Mouse (Mus musculus): ENCODE data around the gene Bcl11b. TPM values are rescaled to one million over a fixed set of nuclear protein-coding genes. Genes with fewer than 3 reads are reported as not detected.
A peak's percentile ranks its signal among the peaks of the same experiment; 100 is the strongest.

Bcl11b gene
- polyA plus RNA-seq, 1 experiment from 2014 or later: 3.8 TPM

DNA sequence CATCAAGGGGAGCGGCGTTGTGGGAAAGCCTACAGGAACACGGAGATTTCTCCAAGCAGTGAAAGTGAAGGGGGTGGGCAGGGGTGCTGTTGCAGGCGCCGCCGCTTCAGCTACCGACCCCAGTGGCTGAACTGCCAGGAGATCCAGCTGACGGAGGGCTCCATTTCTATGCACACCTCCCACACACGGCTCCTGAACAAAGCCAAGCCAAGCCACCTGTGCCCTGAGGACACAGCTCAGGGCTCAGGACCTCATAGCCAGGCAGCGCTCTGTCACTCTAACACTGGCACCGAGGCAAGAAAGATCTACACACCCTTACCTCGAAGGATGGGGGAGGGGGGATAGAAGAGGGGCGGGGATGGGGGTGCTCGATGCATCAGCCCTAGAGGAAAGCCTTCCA is 25.3 kb downstream of the Bcl11b start:
- H3K4me1 ChIP-seq: peaks cover 85% of the 10 kb centered on the region
- ATAC-seq (replicated peaks; ENCODE audit: low FRiP score): no peak
- H3K4me3 ChIP-seq (replicated peaks): peak overlapping the region; percentile 21; the same call in 1 of the 2 replicates
- H3K4me2 ChIP-seq: peak overlapping the region; percentile 56
- no peaks in the 10 kb centered on the region; the same call in 1 of the 2 replicates for H3K27me3 ChIP-seq
- WGBS: 10% methylated on average over 14 of the region's 14 CpGs
- no peaks in the 10 kb centered on the region for H3K9me3 ChIP-seq (replicated peaks)
- peak overlapping the region; percentile 25; the same call in 1 of the 2 replicates for H3K27ac ChIP-seq
- no peaks in the 10 kb centered on the region for H3K36me3 ChIP-seq
- H3K9ac ChIP-seq: 0 out of 2 replicates have a peak overlapping the region, but pooled peaks have one; percentile 14

- Histone ChIP-seq H3K9me3 (replicated peaks) (no peaks in the 10 kb centered on the region), H3K4me3 (replicated peaks) (peak overlapping the region; percentile 21; the same call in 1 of the 2 replicates), H3K27me3 (no peaks in the 10 kb centered on the region; the same call in 1 of the 2 replicates), H3K9ac (no peak overlapping the region), H3K4me2 (peak overlapping the region; percentile 56), H3K36me3 (no peaks in the 10 kb centered on the region), H3K4me1 (peaks cover 90% of the 10 kb centered on the region), H3K27ac (no peak overlapping the region)
- no peak for ATAC-seq (replicated peaks; ENCODE audit: low FRiP score)
- WGBS: 13% methylated on average over 9 of the region's 9 CpGs
These were observed 25.9 kb downstream of the Bcl11b start for GRCm38 (mm10) chr12:107977534-107977933.

- no peak for ATAC-seq (replicated peaks; ENCODE audit: low FRiP score)
- Histone ChIP-seq H3K9ac (no peak overlapping the region), H3K4me1 (peaks cover 89% of the 10 kb centered on the region), H3K4me2 (peak overlapping the region; percentile 56), H3K27ac (no peak overlapping the region), H3K9me3 (replicated peaks) (no peaks in the 10 kb centered on the region), H3K27me3 (no peaks in the 10 kb centered on the region; the same call in 1 of the 2 replicates), H3K4me3 (replicated peaks) (no peak overlapping the region; the same call in 1 of the 2 replicates), H3K36me3 (no peaks in the 10 kb centered on the region)
- 28% methylated on average over 8 of the region's 8 CpGs for WGBS
These were observed 26.3 kb downstream of the Bcl11b start for GRCm38 (mm10) chr12:107977086-107977485.

DNA sequence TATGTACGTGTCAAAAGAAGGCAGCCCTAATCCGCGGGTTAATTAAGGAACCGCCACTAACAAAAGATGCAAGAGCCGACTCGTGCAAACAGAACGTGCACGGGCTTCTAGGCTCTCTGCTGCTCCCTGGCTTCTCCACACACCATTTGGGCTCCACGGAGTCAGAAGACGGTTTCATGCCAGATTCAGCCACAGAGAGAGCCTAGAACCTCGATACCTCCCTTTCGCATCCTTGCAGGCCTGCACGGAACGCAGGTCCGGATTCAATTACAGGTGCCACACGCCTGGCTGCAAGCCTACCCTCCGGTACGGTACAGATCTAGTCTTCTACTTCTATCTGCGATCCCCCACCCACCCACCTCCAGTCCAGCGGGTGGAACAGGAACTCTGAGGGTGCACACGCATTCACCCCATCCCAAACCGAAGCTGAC is 26.8 kb downstream of the Bcl11b start:
- no peak overlapping the region for H3K27ac ChIP-seq
- no peak overlapping the region for H3K9ac ChIP-seq
- WGBS: 12% methylated on average over 22 of the region's 22 CpGs
- H3K4me3 ChIP-seq (replicated peaks): peak overlapping the region; percentile 29
- peaks cover 86% of the 10 kb centered on the region for H3K4me1 ChIP-seq
- no peak for ATAC-seq (replicated peaks; ENCODE audit: low FRiP score)
- H3K4me2 ChIP-seq: peak overlapping the region; percentile 56
- no peaks in the 10 kb centered on the region for H3K36me3 ChIP-seq
- no peaks in the 10 kb centered on the region; the same call in 1 of the 2 replicates for H3K27me3 ChIP-seq
- H3K9me3 ChIP-seq (replicated peaks): no peaks in the 10 kb centered on the region

DNA sequence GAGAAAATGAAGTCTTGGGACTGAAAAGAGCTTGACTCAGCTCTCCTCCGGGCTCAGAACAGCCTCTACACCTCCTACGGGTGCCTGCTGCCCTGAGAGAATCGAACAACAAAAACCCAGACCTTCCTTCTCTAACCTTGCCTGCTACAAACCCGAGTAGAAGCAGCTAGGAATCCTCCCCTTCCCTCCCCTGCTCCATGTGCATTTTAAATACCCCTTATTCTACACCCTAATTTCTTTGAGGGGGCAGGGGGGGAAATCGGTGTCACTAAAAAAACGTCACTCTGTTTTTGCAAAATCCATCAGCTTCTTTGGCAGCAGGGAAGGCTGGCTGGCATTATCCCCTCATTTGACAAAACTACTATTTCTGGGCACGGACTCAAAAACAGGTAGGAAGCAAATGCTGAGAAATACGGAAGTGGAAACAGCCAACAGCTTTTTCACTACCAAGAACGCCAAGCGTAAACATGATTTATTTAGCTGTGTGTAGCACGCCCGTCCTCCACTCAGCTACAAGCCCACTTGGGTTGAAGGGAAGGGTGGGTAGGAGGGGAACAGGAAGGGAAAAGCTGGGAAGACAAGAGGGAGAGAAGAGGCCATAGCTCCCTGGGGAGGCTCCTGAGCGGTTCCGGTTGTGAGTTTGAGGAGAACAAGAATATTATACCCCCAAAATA is 27.4 kb downstream of the Bcl11b start:
- ATAC-seq (replicated peaks; ENCODE audit: low FRiP score): no peak
- WGBS: 14% methylated on average over 14 of the region's 14 CpGs
- Histone ChIP-seq H3K9me3 (replicated peaks) (no peaks in the 10 kb centered on the region), H3K4me2 (peak overlapping the region; percentile 56), H3K9ac (no peak overlapping the region), H3K27ac (no peak overlapping the region), H3K4me1 (peaks cover 84% of the 10 kb centered on the region), H3K27me3 (no peaks in the 10 kb centered on the region; the same call in 1 of the 2 replicates), H3K4me3 (replicated peaks) (peak overlapping the region; percentile 29), H3K36me3 (no peaks in the 10 kb centered on the region)

GRCm38 (mm10) chr12:107975479-107975896 is 27.9 kb downstream of the Bcl11b start:
- Histone ChIP-seq H3K9ac (no peak overlapping the region), H3K4me2 (no peak overlapping the region), H3K9me3 (replicated peaks) (no peaks in the 10 kb centered on the region), H3K4me1 (peaks cover 79% of the 10 kb centered on the region), H3K27me3 (no peaks in the 10 kb centered on the region; the same call in 1 of the 2 replicates), H3K27ac (no peak overlapping the region), H3K4me3 (replicated peaks) (no peak overlapping the region), H3K36me3 (no peaks in the 10 kb centered on the region)
- 74% methylated on average over 10 of the region's 10 CpGs for WGBS
- ATAC-seq (replicated peaks; ENCODE audit: low FRiP score): no peak

- ATAC-seq (replicated peaks; ENCODE audit: low FRiP score): no peak
- Histone ChIP-seq H3K4me3 (replicated peaks) (no peak overlapping the region), H3K27me3 (no peaks in the 10 kb centered on the region; the same call in 1 of the 2 replicates), H3K27ac (no peak overlapping the region), H3K4me1 (peaks cover 75% of the 10 kb centered on the region), H3K9me3 (replicated peaks) (no peaks in the 10 kb centered on the region), H3K9ac (no peak overlapping the region), H3K4me2 (no peak overlapping the region), H3K36me3 (no peaks in the 10 kb centered on the region)
- 85% methylated on average over 11 of the region's 11 CpGs for WGBS
These were observed 28.9 kb downstream of the Bcl11b start for GRCm38 (mm10) chr12:107974504-107974903.

DNA sequence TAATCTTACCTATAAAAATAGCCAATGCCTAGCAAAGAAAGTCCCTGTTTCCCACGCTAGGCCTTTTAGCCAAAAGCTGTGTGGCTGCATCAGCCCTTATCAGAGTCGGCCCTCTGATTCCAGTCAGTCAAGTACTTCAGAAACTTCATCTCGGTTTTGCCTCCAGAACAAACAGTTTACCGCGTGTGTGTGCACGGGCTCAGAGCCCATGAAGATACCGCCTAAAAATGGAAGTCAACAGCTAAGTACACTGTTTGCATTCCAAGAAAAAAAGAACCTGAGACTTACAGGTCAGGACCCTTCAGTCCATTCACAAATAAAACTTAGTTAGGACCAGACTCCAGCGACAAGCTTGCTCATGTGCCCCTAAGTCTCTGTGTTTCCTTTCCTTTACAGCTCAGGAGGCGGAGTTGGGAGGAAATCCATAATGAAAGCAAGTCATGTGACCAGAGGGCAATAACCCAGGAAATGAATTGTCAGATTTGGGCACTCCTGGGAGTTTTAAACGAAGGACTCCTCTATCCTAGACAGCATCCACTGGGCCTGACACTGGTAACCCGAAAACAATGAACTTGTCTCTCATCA is 29.8 kb downstream of the Bcl11b start:
- H3K9ac ChIP-seq: no peak overlapping the region
- no peaks in the 10 kb centered on the region for H3K9me3 ChIP-seq (replicated peaks)
- no peak overlapping the region; the same call in 1 of the 2 replicates for H3K4me2 ChIP-seq
- WGBS: 38% methylated on average over 11 of the region's 11 CpGs
- peaks cover 73% of the 10 kb centered on the region for H3K4me1 ChIP-seq
- H3K27me3 ChIP-seq: no peaks in the 10 kb centered on the region; the same call in 1 of the 2 replicates
- ATAC-seq (replicated peaks; ENCODE audit: low FRiP score): no peak
- H3K27ac ChIP-seq: peak overlapping the region; percentile 5; the same call in 1 of the 2 replicates
- no peaks in the 10 kb centered on the region for H3K36me3 ChIP-seq
- H3K4me3 ChIP-seq (replicated peaks): no peak overlapping the region

GRCm38 (mm10) chr12:107971081-107971780 is 32.2 kb downstream of the Bcl11b start:
- no peak for ATAC-seq (replicated peaks; ENCODE audit: low FRiP score)

GRCm38 (mm10) chr12:107970637-107971036 is 32.8 kb downstream of the Bcl11b start:
- H3K4me1 ChIP-seq: peaks cover 51% of the 10 kb centered on the region
- H3K9me3 ChIP-seq (replicated peaks): no peaks in the 10 kb centered on the region
- H3K27ac ChIP-seq: no peak overlapping the region
- no peak overlapping the region for H3K4me3 ChIP-seq (replicated peaks)
- H3K4me2 ChIP-seq: no peak overlapping the region
- H3K27me3 ChIP-seq: no peaks in the 10 kb centered on the region
- 56% methylated on average over 12 of the region's 12 CpGs for WGBS
- H3K36me3 ChIP-seq: no peaks in the 10 kb centered on the region
- no peak overlapping the region for H3K9ac ChIP-seq
- ATAC-seq (replicated peaks; ENCODE audit: low FRiP score): no peak

More at GRCm38 (mm10) chr12:107971081-107971780, 32.2 kb downstream of the Bcl11b start:
- peaks cover 53% of the 10 kb centered on the region for H3K4me1 ChIP-seq
- H3K9me3 ChIP-seq (replicated peaks): no peaks in the 10 kb centered on the region
- H3K27me3 ChIP-seq: no peaks in the 10 kb centered on the region
- no peaks in the 10 kb centered on the region for H3K36me3 ChIP-seq
- WGBS: 71% methylated on average over 12 of the region's 12 CpGs
- no peak overlapping the region for H3K27ac ChIP-seq
- H3K4me3 ChIP-seq (replicated peaks): no peak overlapping the region
- H3K4me2 ChIP-seq: no peak overlapping the region
- no peak overlapping the region for H3K9ac ChIP-seq

DNA sequence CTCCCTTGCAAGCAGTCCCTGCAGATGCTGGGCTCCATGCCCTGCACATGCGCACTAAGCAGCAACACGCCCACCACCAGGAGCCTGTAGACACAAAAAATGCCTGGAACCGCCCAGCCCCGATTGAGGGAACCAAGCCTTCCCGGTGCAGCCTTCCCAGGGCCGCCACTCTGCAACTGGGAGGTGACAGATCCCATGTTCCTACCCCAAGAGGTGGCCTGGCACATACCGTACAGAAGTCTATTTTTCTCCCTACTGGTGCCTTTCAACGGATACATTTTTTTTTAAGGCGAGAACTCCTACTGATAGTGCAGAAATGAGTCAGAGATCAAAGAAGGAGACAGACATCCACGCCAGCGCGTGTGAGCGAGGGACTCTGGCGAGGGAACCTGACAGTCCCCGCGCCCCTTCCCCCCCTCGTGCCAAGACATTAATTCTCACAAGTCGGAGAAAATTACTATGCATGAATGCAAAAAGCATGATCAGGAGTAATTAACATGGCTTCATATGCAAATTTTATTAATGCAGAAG is 33.5 kb downstream of the Bcl11b start:
- Histone ChIP-seq H3K27me3 (no peaks in the 10 kb centered on the region), H3K4me1 (peaks cover 54% of the 10 kb centered on the region), H3K36me3 (no peaks in the 10 kb centered on the region), H3K9me3 (replicated peaks) (no peaks in the 10 kb centered on the region), H3K4me3 (replicated peaks) (no peak overlapping the region), H3K27ac (no peak overlapping the region), H3K9ac (no peak overlapping the region), H3K4me2 (peak overlapping the region; percentile 5; the same call in 1 of the 2 replicates)
- 50% methylated on average over 18 of the region's 18 CpGs for whole genome bisulfite sequencing
- no peak for ATAC-seq (replicated peaks; ENCODE audit: low FRiP score)

Measured in kidney, embryonic 15.5 days (tissue).